Mouse (Mus musculus) cerebellum, adult 9-10 months (tissue): Measurements from ENCODE around the gene Ifit1bl1.
"Not testable (repeated sequence)": the region's sequence is repeated elsewhere in the genome, so short reads cannot be mapped to it uniquely, and the experiment has no call there.

Experiments used
- DNase-seq: peaks from one replicate; pipeline ENCODE4 v3.0.0; 2022

The Ifit1bl1 gene

GRCm38 (mm10) chr19:34587898-34588692 is 13.7 kb downstream of the Ifit1bl1 start:
- not testable (repeated sequence) for DNase-seq

DNA sequence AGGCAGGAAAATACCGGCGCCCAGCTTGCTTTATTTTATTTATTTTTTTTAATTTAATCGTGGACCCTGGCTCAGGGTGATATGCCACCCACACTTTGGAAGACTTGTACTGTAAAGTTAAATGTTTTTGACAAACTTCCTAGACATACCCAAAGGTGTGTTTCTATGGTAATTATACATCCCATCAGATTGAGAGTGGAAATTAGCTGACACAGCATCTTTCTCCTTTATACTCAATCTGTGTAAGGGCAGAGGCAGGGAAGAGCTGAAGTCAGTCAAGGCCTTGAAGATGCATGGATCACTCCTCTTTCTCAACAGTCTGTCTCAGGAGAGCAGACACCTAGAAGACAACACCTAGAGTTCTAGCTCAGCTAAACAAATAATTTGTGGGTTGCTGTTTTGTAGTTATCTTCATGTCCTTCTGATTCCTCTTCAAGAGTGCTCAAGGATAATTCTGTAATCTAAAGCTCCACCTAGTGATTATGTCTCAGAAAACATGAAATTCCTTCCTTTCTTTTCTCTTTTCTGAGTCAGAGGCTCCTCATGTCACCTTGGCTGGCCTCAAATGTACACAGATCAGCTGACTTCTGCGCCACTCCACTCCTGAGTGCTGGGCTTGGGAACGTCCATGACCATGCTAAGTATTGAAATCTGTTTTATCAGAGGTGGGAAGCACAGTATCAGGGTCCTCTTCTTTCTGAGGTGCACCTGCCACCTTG is 15.9 kb downstream of the Ifit1bl1 start:
- DNase-seq, result not testable (repeated sequence)

DNA sequence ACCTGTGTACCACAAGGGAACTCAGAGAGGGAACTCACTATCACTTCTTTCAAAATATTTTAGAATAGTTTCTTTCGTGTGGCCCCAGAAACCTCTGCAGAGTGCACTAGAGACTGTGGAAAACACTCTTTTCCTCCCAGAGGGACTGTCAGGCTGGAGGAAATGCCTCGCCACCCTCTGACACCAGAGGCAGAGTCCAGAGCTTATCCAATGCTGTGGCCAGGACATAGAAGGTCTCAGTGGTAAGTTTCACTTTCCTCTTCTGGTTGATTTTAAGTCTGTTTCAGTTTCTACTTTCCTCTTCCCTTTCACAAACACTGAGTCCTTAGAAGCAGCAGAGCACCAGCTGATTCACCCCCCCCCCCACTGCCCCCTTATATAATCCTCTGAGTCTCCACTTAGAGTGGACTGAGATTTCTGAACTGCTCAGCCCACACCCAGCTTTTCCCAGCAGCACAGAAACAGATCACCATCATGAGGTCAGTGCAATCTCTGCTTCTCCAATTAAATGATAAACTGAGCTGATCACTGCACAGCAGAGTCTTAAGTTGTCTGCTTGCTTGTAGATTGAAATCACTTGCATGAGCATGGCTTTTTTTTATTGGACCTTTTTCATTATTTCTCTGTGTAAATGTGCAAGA is 18.5 kb downstream of the Ifit1bl1 start, which contains the start of gene Ifit3:
Ifit3 (plus strand) TSS at position 406 of the 641 bp plus-strand sequence.
- DNase-seq, result not testable (repeated sequence)

DNA sequence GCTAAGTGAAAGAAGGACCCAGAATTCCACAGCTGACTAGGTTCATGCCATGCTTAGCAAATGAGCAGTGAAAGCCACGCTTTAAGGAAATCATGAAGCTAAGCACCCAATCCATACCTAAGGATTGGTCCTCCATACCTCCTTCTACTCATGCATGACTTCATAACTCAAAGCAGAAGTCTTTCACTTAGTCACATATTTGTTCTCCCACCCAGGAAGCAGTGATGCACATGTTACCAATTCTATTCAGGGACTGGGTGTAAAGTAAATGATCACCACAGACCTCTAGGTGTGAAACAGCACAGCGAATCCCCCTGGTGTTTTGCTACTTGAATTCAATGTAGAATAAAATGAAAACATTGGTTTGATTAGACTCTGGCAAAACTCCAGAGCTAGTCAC is 19.1 kb downstream of the Ifit1bl1 start:
- not testable (repeated sequence) for DNase-seq

GRCm38 (mm10) chr19:34577121-34577520 is 24.6 kb downstream of the Ifit1bl1 start:
- DNase-seq, result no peak

- DNase-seq, result no peak
Measured at GRCm38 (mm10) chr19:34573650-34574049, 28.1 kb downstream of the Ifit1bl1 start.

DNA sequence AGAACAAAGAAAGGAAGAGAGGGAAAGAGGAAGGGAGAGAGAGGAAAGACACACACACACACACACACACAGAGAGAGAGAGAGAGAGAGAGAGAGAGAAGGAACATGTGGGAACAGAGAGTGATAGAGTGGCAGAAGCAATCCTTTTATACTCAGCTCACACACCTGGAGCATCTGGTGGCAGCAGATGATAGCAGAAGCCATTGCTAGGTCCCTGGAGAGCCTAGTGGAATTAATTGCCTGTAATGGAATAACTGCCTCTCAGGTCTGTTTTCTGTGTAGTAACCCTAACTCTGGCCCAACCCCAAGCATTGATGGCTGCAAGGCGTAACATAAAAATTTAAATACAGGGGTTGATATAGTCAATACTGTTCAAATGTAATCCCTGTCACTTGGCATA is 30.7 kb downstream of the Ifit1bl1 start:
- no peak for DNase-seq

- DNase-seq, result no peak
Measured at GRCm38 (mm10) chr19:34569896-34570476, 31.8 kb downstream of the Ifit1bl1 start.

DNA sequence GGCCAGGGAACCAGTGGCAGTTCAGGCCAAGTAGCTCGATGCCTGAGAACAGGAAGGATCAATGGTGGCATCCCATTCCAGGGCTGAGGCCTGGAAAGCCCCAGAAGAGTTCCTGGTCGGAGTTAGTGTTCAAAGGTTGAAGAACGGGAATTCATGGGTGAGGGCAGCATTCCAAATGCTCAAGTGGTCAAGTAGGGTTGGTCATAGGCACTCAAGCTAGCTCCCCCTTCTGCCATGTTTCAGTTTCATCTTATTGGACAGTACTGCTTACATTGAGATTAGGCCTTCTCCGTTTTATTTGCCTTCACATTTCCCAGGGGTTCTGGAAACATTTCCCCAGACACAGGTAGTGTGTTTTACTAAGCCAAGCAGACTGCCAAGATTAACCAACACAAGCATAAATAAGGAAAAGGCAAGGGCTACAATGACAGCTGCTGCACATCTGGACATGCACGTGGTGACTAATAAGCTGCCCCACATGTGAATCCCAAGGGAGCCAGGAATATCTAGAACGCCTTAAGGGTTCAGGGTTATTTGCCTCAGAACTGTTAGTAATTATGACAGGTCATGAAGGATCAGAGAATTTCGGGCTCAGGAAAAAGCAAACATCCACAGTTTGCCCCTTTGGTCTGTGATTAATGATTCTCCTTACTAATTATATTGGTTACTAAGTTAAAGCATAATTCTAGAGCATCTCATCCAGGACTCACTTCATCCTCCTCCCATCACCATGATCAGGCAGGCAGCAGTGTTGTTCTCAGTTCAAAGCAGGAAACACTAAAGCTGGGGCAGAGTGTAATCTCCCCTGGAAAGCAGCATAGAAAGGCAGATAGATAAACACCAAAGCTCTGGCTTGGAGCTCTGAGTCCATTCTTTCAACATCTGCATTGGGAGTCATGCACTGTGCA is 32.5 kb downstream of the Ifit1bl1 start:
- no peak for DNase-seq

DNA sequence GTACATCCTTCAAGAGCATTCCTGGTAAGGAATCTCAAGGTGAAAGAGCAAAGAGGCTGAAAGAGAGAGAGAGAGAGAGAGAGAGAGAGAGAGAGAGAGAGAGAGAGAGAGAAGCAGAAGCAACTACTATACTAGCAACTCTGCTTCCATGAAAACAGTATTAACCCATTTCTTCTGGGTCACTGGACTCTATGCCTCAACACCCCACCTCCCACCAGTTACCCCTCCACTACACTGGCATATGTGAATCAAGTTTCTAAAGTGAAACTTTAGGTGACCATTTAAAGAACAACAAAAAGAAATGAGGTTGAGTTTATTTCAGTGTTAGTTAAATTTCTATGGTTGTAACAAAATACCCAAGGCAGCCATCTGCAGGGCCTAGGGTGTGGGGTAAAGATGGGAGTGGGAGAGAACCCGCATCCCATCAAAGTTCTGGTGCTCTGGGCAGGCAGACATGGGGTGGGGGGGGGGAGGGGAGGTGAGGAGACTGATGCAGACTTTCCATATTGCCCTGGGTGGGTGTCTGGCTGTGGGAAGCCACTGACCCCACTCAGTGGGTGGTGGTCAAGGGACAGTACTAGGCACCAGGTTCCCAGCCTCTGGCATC is 35.5 kb downstream of the Ifit1bl1 start:
- DNase-seq, result no peak

- no peak for DNase-seq
Measured at GRCm38 (mm10) chr19:34562556-34562955, 39.2 kb downstream of the Ifit1bl1 start.

DNA sequence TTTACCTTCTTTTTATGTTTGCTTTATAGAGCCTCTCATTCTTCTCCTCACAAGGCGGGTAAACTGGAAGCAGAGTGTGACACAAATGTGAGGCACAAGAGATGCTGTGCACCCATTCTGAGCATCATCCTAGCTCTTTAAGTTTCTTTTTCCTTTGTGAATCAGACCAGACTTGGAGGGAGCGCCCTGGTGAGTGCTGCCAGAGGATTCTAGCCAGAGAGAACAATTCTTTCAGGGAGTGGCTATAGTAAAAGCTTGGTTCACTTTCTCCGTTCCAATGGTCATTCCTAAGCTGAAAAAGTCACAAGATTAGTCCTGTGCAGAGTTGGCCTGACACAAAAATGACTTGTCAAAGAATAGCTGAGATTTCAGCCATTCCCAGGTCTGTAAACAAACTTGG is 45.1 kb downstream of the Ifit1bl1 start:
- no peak for DNase-seq

DNA sequence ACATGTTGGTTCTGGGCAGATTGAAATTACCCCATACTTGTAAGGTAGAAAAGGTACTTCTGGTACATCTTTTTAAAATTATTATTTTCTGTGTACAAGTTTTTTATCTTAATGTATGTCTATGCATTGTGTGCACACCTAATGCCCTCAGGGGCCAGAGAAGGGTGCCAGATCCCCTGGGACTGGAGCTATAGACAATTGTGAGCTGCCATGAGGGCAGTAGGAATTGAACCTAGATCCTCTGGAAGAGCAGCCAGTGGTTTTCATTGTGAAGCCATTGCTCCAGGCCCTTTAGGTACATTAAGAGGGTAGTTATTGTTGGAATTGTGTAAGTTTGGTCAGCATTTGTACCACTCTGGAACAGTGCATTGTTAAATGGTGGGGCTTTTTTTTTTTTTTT is 47.7 kb downstream of the Ifit1bl1 start:
- no peak for DNase-seq

DNA sequence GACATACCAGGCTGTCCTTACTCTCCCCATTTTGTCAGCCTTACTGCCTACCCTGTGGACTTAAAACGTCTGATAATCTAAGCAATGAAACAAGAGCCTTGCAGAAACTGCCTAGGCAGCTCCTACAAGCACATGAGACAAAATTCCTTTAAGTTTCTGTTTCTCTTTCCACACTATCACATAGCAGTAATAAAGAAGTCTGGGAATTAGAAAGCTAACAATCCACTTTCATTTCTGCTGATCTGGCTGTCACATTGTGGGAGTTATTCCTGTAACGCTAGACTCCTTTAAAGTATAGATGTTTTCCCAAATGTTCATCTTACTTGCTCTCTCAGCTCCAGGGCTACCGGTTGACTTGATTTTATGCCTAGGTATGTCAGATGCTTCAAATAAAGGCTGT is 48.2 kb downstream of the Ifit1bl1 start:
- no peak for DNase-seq

- DNase-seq, result no peak
Measured at GRCm38 (mm10) chr19:34553021-34553420, 48.7 kb downstream of the Ifit1bl1 start.

DNA sequence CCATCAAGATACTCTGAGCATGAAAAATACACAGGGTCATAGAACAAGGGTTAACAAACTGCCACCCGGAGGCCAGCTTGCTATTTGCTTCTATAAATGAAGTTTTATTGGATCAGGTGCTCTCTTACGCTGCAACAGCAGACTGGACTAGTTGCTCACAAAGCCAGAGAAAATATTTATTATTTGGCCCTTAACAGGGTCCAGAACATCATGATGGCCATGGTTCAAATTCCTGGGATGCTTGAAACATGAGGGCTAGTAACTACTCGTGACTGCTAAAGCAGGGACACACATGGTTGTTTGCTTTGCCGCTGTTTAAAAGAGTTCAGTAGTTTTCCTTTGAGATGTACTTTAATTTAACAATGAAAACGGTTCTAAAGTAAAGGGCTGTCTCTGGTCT is 49.8 kb downstream of the Ifit1bl1 start:
- DNase-seq, result no peak

- DNase-seq, result peak; percentile 55
Measured at GRCm38 (mm10) chr19:34550534-34551223, 51.1 kb downstream of the Ifit1bl1 start, which contains the start of gene Ifit2. TSS of gene Ifit2 (plus strand) at chr19:34550694.

DNA sequence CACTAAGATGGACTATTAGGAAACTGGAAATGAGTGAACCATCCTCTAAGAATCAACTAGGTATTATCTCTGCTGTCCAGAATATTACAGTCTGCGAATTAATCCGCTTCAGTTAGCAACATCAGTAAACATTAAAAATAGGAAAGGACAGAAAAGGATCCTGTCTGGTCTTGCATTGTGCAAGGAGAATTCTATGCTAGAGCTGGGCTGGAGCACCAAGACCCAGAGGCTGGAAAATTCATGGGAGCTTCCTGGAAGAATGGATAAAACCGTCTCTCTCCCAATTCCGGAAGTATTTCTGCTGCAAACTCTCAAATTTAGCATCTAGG is 51.6 kb downstream of the Ifit1bl1 start:
- DNase-seq, result no peak

GRCm38 (mm10) chr19:34547976-34548375 is 53.8 kb downstream of the Ifit1bl1 start:
- peak; percentile 49 for DNase-seq

GRCm38 (mm10) chr19:34546211-34546610 is 55.5 kb downstream of the Ifit1bl1 start:
- DNase-seq, result no peak
